Mouse (Mus musculus): ENCODE results near the gene Impg1.

- TF ChIP-seq CTCF (IDR thresholded peaks at IDR 0.05; ENCODE audit: control insufficient read depth, insufficient read depth, low read length) (no peak), POLR2A (IDR thresholded peaks at IDR 0.05; ENCODE audit: borderline replicate concordance, control insufficient read depth, low read depth, low read length) (no peak)
These were observed 149.4 kb downstream of the Impg1 start for GRCm38 (mm10) chr9:80315922-80316321.

Data from bone marrow, adult 2 months (tissue).